Comparison of ENCODE assay signal across 12 mouse cellular contexts in genomic region chr12:108984471-108984870, GRCm38 (mm10).
DNase-seq lines count a peak whose midpoint lies in the region; ATAC-seq and TF ChIP-seq lines count a peak whose summit lies in the region.
"Had no signal": no experiment of that assay in that cellular context is flagged by ENCODE, and none has a peak within 500 bp of the region (broad histone marks: within the 10 kb centered on the region; RNA-seq: fewer than 3 reads in every experiment).

No protein-coding gene starts in this region.

- no peaks in the 10 kb centered on the region for H3K79me2 ChIP-seq in C2C12 (ENCODE audit: control insufficient read depth, insufficient read depth)

- in situ Hi-C loops in Patski (cut with MboI; ENCODE audit: low pct_unique_long_range_greater_than_20kb), result no loop called here

- H3ac ChIP-seq in C2C12 (ENCODE audit: control insufficient read depth, insufficient read length, low read depth), result peak overlapping the region; percentile 26

- H3K4me3 ChIP-seq in intestine, embryonic 15.5 days (replicated peaks), result no peak overlapping the region
- H3K4me3 ChIP-seq in intestine, postnatal 0 days (ENCODE audit: low read depth, low read length), result no peak overlapping the region
- no peak overlapping the region for H3K4me3 ChIP-seq in C2C12 (ENCODE audit: insufficient read depth, poor library complexity, severe bottlenecking)
- H3K4me3 ChIP-seq in lung, adult 2 months (replicated peaks; ENCODE audit: extremely low read depth, low read depth, low read length), result no peak overlapping the region
- H3K4me3 ChIP-seq: limb, embryonic 15.5 days had no signal

- POLR2A ChIA-PET in Patski (lab: Charles Lee), result no interaction called here

- CTCF ChIA-PET in Patski (lab: Charles Lee), result interaction anchor here (0.6 kb wide), 1 partner anchor 331 kb away, joined by 3 read pairs; no protein-coding TSS in a partner anchor

- no peak for DNase-seq in Patski (ENCODE audit: low read depth, low spot score)
- DNase-seq in kidney, postnatal 36 days, result peak; percentile 50 to 67
- DNase-seq in lung, postnatal 10 days, result no peak
- DNase-seq in lung, adult 2 months, result no peak
- DNase-seq: adrenal gland, adult 2 months; cerebellum, adult 2 months; heart, postnatal 4 days; thymus, postnatal 4 days had no signal

- no peaks in the 10 kb centered on the region for H3K4me1 ChIP-seq in intestine, embryonic 15.5 days (replicated peaks)
- H3K4me1 ChIP-seq in intestine, postnatal 0 days (replicated peaks; ENCODE audit: control insufficient read depth, insufficient read depth, low read length), result no peaks in the 10 kb centered on the region
- no peaks in the 10 kb centered on the region for H3K4me1 ChIP-seq in lung, adult 2 months (ENCODE audit: control insufficient read depth, insufficient read depth, low read length)

- no peak overlapping the region for H3K9ac ChIP-seq in intestine, embryonic 15.5 days
- H3K9ac ChIP-seq in intestine, postnatal 0 days (ENCODE audit: low read depth, low read length), result no peak overlapping the region
- H3K9ac ChIP-seq: limb, embryonic 15.5 days had no signal

- no peak overlapping the region for H3K27ac ChIP-seq in intestine, embryonic 15.5 days
- H3K27ac ChIP-seq in intestine, postnatal 0 days (ENCODE audit: low read depth, low read length), result no peak overlapping the region
- H3K27ac ChIP-seq: limb, embryonic 15.5 days had no signal

- no peak for TF ChIP-seq POLR2A in lung, adult 2 months (IDR thresholded peaks at IDR 0.05; ENCODE audit: borderline replicate concordance, extremely low read depth, low read depth, low read length)

- no peaks in the 10 kb centered on the region for H3K9me3 ChIP-seq in intestine, embryonic 15.5 days
- H3K9me3 ChIP-seq in intestine, postnatal 0 days (ENCODE audit: control insufficient read depth), result no peaks in the 10 kb centered on the region
- H3K9me3 ChIP-seq: limb, embryonic 15.5 days had no signal

- 62% methylated on average over 8 of the region's 8 CpGs for WGBS in intestine, embryonic 15.5 days
- WGBS in intestine, postnatal 0 days, result 46% methylated on average over 8 of the region's 8 CpGs
- WGBS in lung, adult 2 months, result 72% methylated on average over 8 of the region's 8 CpGs

- ATAC-seq in intestine, embryonic 15.5 days, result peak; percentile 45; the same call in 1 of the 2 replicates
- ATAC-seq in intestine, postnatal 0 days, result no peak
- ATAC-seq in Patski, result peak; percentile 34

- no peak for TF ChIP-seq CTCF in intestine, postnatal 0 days (IDR thresholded peaks at IDR 0.05; ENCODE audit: low read depth)
- no peak for TF ChIP-seq CTCF in C2C12 (IDR thresholded peaks at IDR 0.05; ENCODE audit: control insufficient read depth, insufficient read depth, insufficient read length)
- TF ChIP-seq CTCF in Patski (IDR thresholded peaks at IDR 0.05), result no peak
- TF ChIP-seq CTCF in lung, adult 2 months (IDR thresholded peaks at IDR 0.05; ENCODE audit: insufficient read depth, low read length), result no peak

- H3K79me3 ChIP-seq in C2C12 (ENCODE audit: low read depth), result no peaks in the 10 kb centered on the region

- no peak overlapping the region for H3K4me2 ChIP-seq in intestine, embryonic 15.5 days (replicated peaks)
- no peak overlapping the region for H3K4me2 ChIP-seq in intestine, postnatal 0 days (replicated peaks; ENCODE audit: low read depth)
- H3K4me2 ChIP-seq: limb, embryonic 15.5 days had no signal

- H3K27me3 ChIP-seq in intestine, embryonic 15.5 days (replicated peaks), result no peaks in the 10 kb centered on the region
- no peaks in the 10 kb centered on the region for H3K27me3 ChIP-seq in intestine, postnatal 0 days (replicated peaks; ENCODE audit: control insufficient read depth, insufficient read depth, low read length)
- H3K27me3 ChIP-seq in C2C12 (ENCODE audit: control insufficient read depth, insufficient read depth, insufficient read length), result no peaks in the 10 kb centered on the region
- no peaks in the 10 kb centered on the region for H3K27me3 ChIP-seq in Patski
- H3K27me3 ChIP-seq: limb, embryonic 15.5 days had no signal

- H3K36me3 ChIP-seq in intestine, embryonic 15.5 days, result no peaks in the 10 kb centered on the region
- H3K36me3 ChIP-seq in intestine, postnatal 0 days (ENCODE audit: control insufficient read depth, insufficient read depth), result no peaks in the 10 kb centered on the region
- no peaks in the 10 kb centered on the region for H3K36me3 ChIP-seq in C2C12 (ENCODE audit: control insufficient read depth, insufficient read depth)
- H3K36me3 ChIP-seq: limb, embryonic 15.5 days had no signal

TF ChIP-seq in C2C12, 6 proteins besides CTCF, POLR2A, EP300 and RAD21:
- TF ChIP-seq MYOG (IDR thresholded peaks at IDR 0.05; ENCODE audit: control insufficient read depth, extremely low read depth, insufficient read length) (no peak), CEBPB (IDR thresholded peaks at IDR 0.05; ENCODE audit: low read depth) (no peak)

Comparison
In these comparisons a context has a peak if more than half of its experiments do, and no peak if none do; other contexts are left out.
1. DNase-seq: peak in kidney, postnatal 36 days (2 of 2); none in Patski (single experiment), lung, postnatal 10 days (single experiment) and lung, adult 2 months (single experiment).